Mouse (Mus musculus): ENCODE results near the gene Mast4. TPM values are rescaled to one million over a fixed set of nuclear protein-coding genes. Genes with fewer than 3 reads are reported as not detected.

Mast4 gene
- polyA plus RNA-seq, 1 experiment from 2014 or later = 41.1 TPM

GRCm38 (mm10) chr13:103014631-103015030 is 319.7 kb downstream of the Mast4 start:
- WGBS = 38% methylated on average over 6 of the region's 6 CpGs

GRCm38 (mm10) chr13:103014222-103014621 is 320.1 kb downstream of the Mast4 start:
- Histone ChIP-seq H3K9me3 (no peaks in the 10 kb centered on the region), H3K27ac (no peak overlapping the region), H3K27me3 (replicated peaks) (no peaks in the 10 kb centered on the region), H3K4me2 (no peak overlapping the region), H3K36me3 (replicated peaks) (no peaks in the 10 kb centered on the region), H3K4me1 (no peaks in the 10 kb centered on the region), H3K4me3 (no peak overlapping the region), H3K9ac (no peak overlapping the region)
- ATAC-seq (replicated peaks) = no peak
- 24% methylated on average over 1 of the region's 1 CpGs for WGBS

More at GRCm38 (mm10) chr13:103014631-103015030, 319.7 kb downstream of the Mast4 start:
- Histone ChIP-seq H3K27ac (no peak overlapping the region), H3K9me3 (no peaks in the 10 kb centered on the region), H3K36me3 (replicated peaks) (no peaks in the 10 kb centered on the region), H3K4me2 (no peak overlapping the region), H3K4me3 (no peak overlapping the region), H3K4me1 (no peaks in the 10 kb centered on the region), H3K9ac (no peak overlapping the region), H3K27me3 (replicated peaks) (no peaks in the 10 kb centered on the region)
- no peak for ATAC-seq (replicated peaks)

GRCm38 (mm10) chr13:103005227-103005626 is 329.1 kb downstream of the Mast4 start:
- 90% methylated on average over 2 of the region's 2 CpGs for WGBS
- Histone ChIP-seq H3K9me3 (no peaks in the 10 kb centered on the region), H3K4me2 (no peak overlapping the region), H3K9ac (no peak overlapping the region), H3K4me1 (peaks cover 4% of the 10 kb centered on the region; the same call in 1 of the 2 replicates), H3K27me3 (replicated peaks) (no peaks in the 10 kb centered on the region), H3K4me3 (no peak overlapping the region), H3K36me3 (replicated peaks) (no peaks in the 10 kb centered on the region), H3K27ac (no peak overlapping the region)
- ATAC-seq (replicated peaks) = no peak

- Histone ChIP-seq H3K27ac (0 out of 2 replicates have a peak overlapping the region, but pooled peaks have one; percentile 53), H3K9me3 (no peaks in the 10 kb centered on the region), H3K36me3 (replicated peaks) (no peaks in the 10 kb centered on the region), H3K4me1 (peaks cover 4% of the 10 kb centered on the region; the same call in 1 of the 2 replicates), H3K27me3 (replicated peaks) (no peaks in the 10 kb centered on the region), H3K4me3 (no peak overlapping the region), H3K9ac (no peak overlapping the region), H3K4me2 (no peak overlapping the region)
- 57% methylated on average over 1 of the region's 1 CpGs for WGBS
- no peak for ATAC-seq (replicated peaks)
Measured at GRCm38 (mm10) chr13:103001831-103002230, 332.5 kb downstream of the Mast4 start.

- Histone ChIP-seq H3K9ac (no peak overlapping the region), H3K4me3 (no peak overlapping the region), H3K4me2 (no peak overlapping the region), H3K27ac (no peak overlapping the region), H3K4me1 (peaks cover 4% of the 10 kb centered on the region; the same call in 1 of the 2 replicates), H3K9me3 (no peaks in the 10 kb centered on the region), H3K27me3 (replicated peaks) (no peaks in the 10 kb centered on the region), H3K36me3 (replicated peaks) (no peaks in the 10 kb centered on the region)
- peak; percentile 80 for ATAC-seq (replicated peaks)
- 20% methylated on average over 7 of the region's 7 CpGs for WGBS
Measured at GRCm38 (mm10) chr13:103000891-103001290, 333.4 kb downstream of the Mast4 start.

GRCm38 (mm10) chr13:102994098-102994497 is 340.2 kb downstream of the Mast4 start:
- Histone ChIP-seq H3K4me1 (peaks cover 7% of the 10 kb centered on the region), H3K4me2 (no peak overlapping the region), H3K4me3 (no peak overlapping the region), H3K27me3 (replicated peaks) (no peaks in the 10 kb centered on the region), H3K9me3 (no peaks in the 10 kb centered on the region), H3K36me3 (replicated peaks) (no peaks in the 10 kb centered on the region), H3K9ac (no peak overlapping the region), H3K27ac (no peak overlapping the region)
- ATAC-seq (replicated peaks) = no peak
- 92% methylated on average over 11 of the region's 11 CpGs for WGBS

GRCm38 (mm10) chr13:102992680-102993423 is 341.4 kb downstream of the Mast4 start:
- ATAC-seq (replicated peaks) = peak; percentile 52; the same call in 1 of the 2 replicates
- Histone ChIP-seq H3K4me1 (peaks cover 9% of the 10 kb centered on the region), H3K36me3 (replicated peaks) (no peaks in the 10 kb centered on the region), H3K9ac (no peak overlapping the region), H3K9me3 (no peaks in the 10 kb centered on the region), H3K4me3 (no peak overlapping the region), H3K27me3 (replicated peaks) (no peaks in the 10 kb centered on the region), H3K4me2 (no peak overlapping the region), H3K27ac (no peak overlapping the region)
- WGBS = 86% methylated on average over 7 of the region's 7 CpGs

GRCm38 (mm10) chr13:102991928-102992327 is 342.4 kb downstream of the Mast4 start:
- Histone ChIP-seq H3K27me3 (replicated peaks) (no peaks in the 10 kb centered on the region), H3K9ac (no peak overlapping the region), H3K4me3 (no peak overlapping the region), H3K27ac (no peak overlapping the region), H3K9me3 (no peaks in the 10 kb centered on the region), H3K4me2 (peak overlapping the region; percentile 20; the same call in 1 of the 2 replicates), H3K36me3 (replicated peaks) (no peaks in the 10 kb centered on the region), H3K4me1 (peaks cover 11% of the 10 kb centered on the region)
- 33% methylated on average over 11 of the region's 11 CpGs for WGBS
- ATAC-seq (replicated peaks) = no peak; the same call in 1 of the 2 replicates

GRCm38 (mm10) chr13:102991196-102991595 is 343.1 kb downstream of the Mast4 start:
- Histone ChIP-seq H3K4me1 (peaks cover 12% of the 10 kb centered on the region), H3K4me3 (no peak overlapping the region), H3K27ac (no peak overlapping the region), H3K9me3 (no peaks in the 10 kb centered on the region), H3K4me2 (no peak overlapping the region), H3K27me3 (replicated peaks) (no peaks in the 10 kb centered on the region), H3K9ac (no peak overlapping the region), H3K36me3 (replicated peaks) (no peaks in the 10 kb centered on the region)
- 87% methylated on average over 7 of the region's 7 CpGs for WGBS
- ATAC-seq (replicated peaks) = no peak

- Histone ChIP-seq H3K27me3 (replicated peaks) (no peaks in the 10 kb centered on the region), H3K36me3 (replicated peaks) (no peaks in the 10 kb centered on the region), H3K27ac (no peak overlapping the region), H3K4me1 (peaks cover 12% of the 10 kb centered on the region), H3K4me2 (no peak overlapping the region), H3K9ac (no peak overlapping the region), H3K9me3 (no peaks in the 10 kb centered on the region), H3K4me3 (no peak overlapping the region)
- 85% methylated on average over 1 of the region's 1 CpGs for WGBS
- no peak for ATAC-seq (replicated peaks)
Measured at GRCm38 (mm10) chr13:102990085-102990484, 344.2 kb downstream of the Mast4 start.

GRCm38 (mm10) chr13:102989616-102990015 is 344.7 kb downstream of the Mast4 start:
- H3K9ac ChIP-seq = no peak overlapping the region
- H3K27me3 ChIP-seq (replicated peaks) = no peaks in the 10 kb centered on the region
- peaks cover 12% of the 10 kb centered on the region for H3K4me1 ChIP-seq
- ATAC-seq (replicated peaks) = no peak
- no peak overlapping the region for H3K27ac ChIP-seq
- 60% methylated on average over 11 of the region's 11 CpGs for WGBS
- H3K36me3 ChIP-seq (replicated peaks) = no peaks in the 10 kb centered on the region
- no peaks in the 10 kb centered on the region for H3K9me3 ChIP-seq
- no peak overlapping the region for H3K4me2 ChIP-seq
- H3K4me3 ChIP-seq = no peak overlapping the region

- Histone ChIP-seq H3K27ac (no peak overlapping the region), H3K36me3 (replicated peaks) (no peaks in the 10 kb centered on the region), H3K4me1 (peaks cover 12% of the 10 kb centered on the region), H3K4me2 (no peak overlapping the region), H3K9ac (no peak overlapping the region), H3K27me3 (replicated peaks) (no peaks in the 10 kb centered on the region), H3K4me3 (no peak overlapping the region), H3K9me3 (no peaks in the 10 kb centered on the region)
- WGBS = 91% methylated on average over 4 of the region's 4 CpGs
- no peak for ATAC-seq (replicated peaks)
Measured at GRCm38 (mm10) chr13:102988976-102989375, 345.3 kb downstream of the Mast4 start.
